Mouse (Mus musculus) intestine, postnatal 0 days (tissue): Measurements from ENCODE around the gene Aldh1a1. TPM values are rescaled to one million over a fixed set of nuclear protein-coding genes. Genes with fewer than 3 reads are reported as not detected.

ENCODE experiments used
- ATAC-seq: fragments of 200-750 bp; cut with Nextera tagmentation; 2 replicates; pipeline ENCODE4 v1.8.0; 2017; ENCODE audit warnings: mild to moderate bottlenecking, moderate TSS enrichment, moderate library complexity
- H3K27ac ChIP-seq: fragments of 300-500 bp; sonication (generic); 2 replicates; pipeline ENCODE4 v1.5.1; 2014; ENCODE audit warnings: mild to moderate bottlenecking, low read depth, low read length, moderate library complexity
- H3K27me3 ChIP-seq: fragments of 300-500 bp; sonication (generic); replicated peaks from 2 replicates; pipeline ENCODE4 v1.6.1; 2014; ENCODE audit warnings: low read length, mixed read lengths; ENCODE audit not compliant: control insufficient read depth, insufficient read depth
- H3K36me3 ChIP-seq: fragments of 300-500 bp; sonication (generic); 2 replicates; pipeline ENCODE4 v1.6.1; 2014; ENCODE audit warnings: mild to moderate bottlenecking, moderate library complexity; ENCODE audit not compliant: control insufficient read depth, insufficient read depth
- H3K4me1 ChIP-seq: fragments of 300-500 bp; sonication (generic); replicated peaks from 2 replicates; pipeline ENCODE4 v1.6.1; 2014; ENCODE audit warnings: antibody characterized with exemption, low read length, mixed read lengths; ENCODE audit not compliant: control insufficient read depth, insufficient read depth
- H3K4me2 ChIP-seq: fragments of 300-500 bp; sonication (generic); replicated peaks from 2 replicates; pipeline ENCODE4 v1.6.1; 2014; ENCODE audit warnings: low read depth, mild to moderate bottlenecking, moderate library complexity
- H3K4me3 ChIP-seq: fragments of 300-500 bp; sonication (generic); 2 replicates; pipeline ENCODE4 v1.5.1; 2014; ENCODE audit warnings: low read depth, low read length
- H3K9ac ChIP-seq: fragments of 300-500 bp; sonication (generic); 2 replicates; pipeline ENCODE4 v1.6.1; 2014; ENCODE audit warnings: mild to moderate bottlenecking, low read depth, low read length
- H3K9me3 ChIP-seq: fragments of 300-500 bp; sonication (generic); 2 replicates; pipeline ENCODE4 v1.6.1; 2016; ENCODE audit warnings: mixed run types; ENCODE audit not compliant: control insufficient read depth
- CTCF ChIP-seq: sonication (generic); IDR thresholded peaks from 2 replicates; pipeline ENCODE4 v1.5.1; 2016; ENCODE audit warnings: low read depth, mild to moderate bottlenecking, control low read depth, antibody characterized with exemption, moderate library complexity
- WGBS: fragments of 180-500 bp; shearing (Covaris S2); extraction: QIAGEN DNeasy Blood & Tissue Kit; methylation state at CpG from one replicate; pipeline ENCODE4 v1.1.7; 2014; 5-methylcytosine and 5-hydroxymethylcytosine counted together
- polyA plus RNA-seq: library from polyadenylated mRNA; unstranded; fragments of >200 nt; fragmentation: Nextera tagmentation; extraction: Ambion mirVana; gene quantifications from 2 replicates; pipeline ENCODE4 v1.2.1, GENCODE M21; 2015

Gene Aldh1a1
- polyA plus RNA-seq = 37.4 and 39.2 TPM in 2 replicates

GRCm38 (mm10) chr19:20492491-20492890, at the start of gene Aldh1a1:
TSS of gene Aldh1a1 (plus strand) at chr19:20492715.
- no peak within 1 kb of the TSS for H3K4me2 ChIP-seq
- ATAC-seq = no peak

GRCm38 (mm10) chr19:20447807-20448206, 44.7 kb upstream of the Aldh1a1 start:
- no peak overlapping the region for H3K4me3 ChIP-seq
- H3K9me3 ChIP-seq = no peaks in the 10 kb centered on the region
- no peaks in the 10 kb centered on the region for H3K4me1 ChIP-seq
- no peaks in the 10 kb centered on the region for H3K27me3 ChIP-seq
- no peak for TF ChIP-seq CTCF
- no peaks in the 10 kb centered on the region for H3K36me3 ChIP-seq
- H3K4me2 ChIP-seq = no peak overlapping the region
- no peak overlapping the region for H3K9ac ChIP-seq
- ATAC-seq = no peak
- no peak overlapping the region for H3K27ac ChIP-seq
- WGBS = 71% methylated on average over 2 of the region's 2 CpGs

More at GRCm38 (mm10) chr19:20492491-20492890, at the start of gene Aldh1a1:
- no peak for TF ChIP-seq CTCF
- Histone ChIP-seq H3K4me1 (no peaks in the 10 kb centered on the region), H3K36me3 (no peaks in the 10 kb centered on the region), H3K27ac (no peak within 1 kb of the TSS), H3K9ac (no peak within 1 kb of the TSS), H3K9me3 (no peaks in the 10 kb centered on the region), H3K27me3 (no peaks in the 10 kb centered on the region), H3K4me3 (no peak within 1 kb of the TSS)
- 63% methylated on average over 2 of the region's 2 CpGs for WGBS

- H3K4me3 ChIP-seq = no peak overlapping the region
- TF ChIP-seq CTCF = peak; percentile 86
- no peak overlapping the region for H3K27ac ChIP-seq
- no peaks in the 10 kb centered on the region for H3K27me3 ChIP-seq
- ATAC-seq = no peak
- no peaks in the 10 kb centered on the region for H3K9me3 ChIP-seq
- no peak overlapping the region for H3K9ac ChIP-seq
- no peak overlapping the region for H3K4me2 ChIP-seq
- H3K36me3 ChIP-seq = no peaks in the 10 kb centered on the region
- H3K4me1 ChIP-seq = no peaks in the 10 kb centered on the region
These were observed 43.0 kb upstream of the Aldh1a1 start for GRCm38 (mm10) chr19:20449546-20449945.

GRCm38 (mm10) chr19:20451045-20451444, 41.5 kb upstream of the Aldh1a1 start:
- no peak for ATAC-seq
- Histone ChIP-seq H3K9ac (no peak overlapping the region), H3K4me3 (no peak overlapping the region), H3K9me3 (no peaks in the 10 kb centered on the region), H3K27me3 (no peaks in the 10 kb centered on the region), H3K4me1 (no peaks in the 10 kb centered on the region), H3K36me3 (no peaks in the 10 kb centered on the region), H3K27ac (no peak overlapping the region), H3K4me2 (no peak overlapping the region)
- TF ChIP-seq CTCF = no peak
- WGBS = 80% methylated on average over 7 of the region's 7 CpGs

- TF ChIP-seq CTCF = no peak
- no peak for ATAC-seq
- H3K4me3 ChIP-seq = no peak overlapping the region
- no peak overlapping the region for H3K27ac ChIP-seq
- H3K9me3 ChIP-seq = no peaks in the 10 kb centered on the region
- no peaks in the 10 kb centered on the region for H3K4me1 ChIP-seq
- H3K9ac ChIP-seq = no peak overlapping the region
- no peaks in the 10 kb centered on the region for H3K36me3 ChIP-seq
- no peak overlapping the region for H3K4me2 ChIP-seq
- WGBS = 59% methylated on average over 1 of the region's 1 CpGs
- no peaks in the 10 kb centered on the region for H3K27me3 ChIP-seq
These were observed 8.0 kb upstream of the Aldh1a1 start for GRCm38 (mm10) chr19:20484497-20484896.

GRCm38 (mm10) chr19:20491950-20492349, 565 bp upstream of the Aldh1a1 start:
- TF ChIP-seq CTCF = no peak
- no peak overlapping the region for H3K4me3 ChIP-seq
- H3K9ac ChIP-seq = no peak overlapping the region
- no peak overlapping the region for H3K4me2 ChIP-seq
- no peak overlapping the region for H3K27ac ChIP-seq
- 60% methylated on average over 4 of the region's 4 CpGs for WGBS
- H3K9me3 ChIP-seq = no peaks in the 10 kb centered on the region
- no peaks in the 10 kb centered on the region for H3K4me1 ChIP-seq
- ATAC-seq = no peak
- H3K27me3 ChIP-seq = no peaks in the 10 kb centered on the region
- no peaks in the 10 kb centered on the region for H3K36me3 ChIP-seq

- Histone ChIP-seq H3K9ac (no peak overlapping the region), H3K9me3 (no peaks in the 10 kb centered on the region), H3K4me3 (no peak overlapping the region), H3K4me1 (no peaks in the 10 kb centered on the region), H3K36me3 (no peaks in the 10 kb centered on the region), H3K27me3 (no peaks in the 10 kb centered on the region), H3K4me2 (no peak overlapping the region), H3K27ac (no peak overlapping the region)
- ATAC-seq = no peak
- TF ChIP-seq CTCF = no peak
These were observed 4.0 kb downstream of the Aldh1a1 start for GRCm38 (mm10) chr19:20496476-20496875.
